Mouse (Mus musculus) bone marrow, adult 2 months (tissue): ENCODE results near the gene Cdkn2d.

Source experiments
- CTCF ChIP-seq: fragments of 200-500 bp; IDR thresholded peaks from 2 replicates; pipeline ENCODE4 v1.5.1; 2011; ENCODE audit warnings: low read length, control low read depth; ENCODE audit not compliant: control insufficient read depth, insufficient read depth
- POLR2A ChIP-seq: fragments of 200-500 bp; IDR thresholded peaks from 2 replicates; pipeline ENCODE4 v1.6.1; 2011; ENCODE audit warnings: low read depth, mild to moderate bottlenecking, control low read depth, low read length, borderline replicate concordance; ENCODE audit not compliant: control insufficient read depth

DNA sequence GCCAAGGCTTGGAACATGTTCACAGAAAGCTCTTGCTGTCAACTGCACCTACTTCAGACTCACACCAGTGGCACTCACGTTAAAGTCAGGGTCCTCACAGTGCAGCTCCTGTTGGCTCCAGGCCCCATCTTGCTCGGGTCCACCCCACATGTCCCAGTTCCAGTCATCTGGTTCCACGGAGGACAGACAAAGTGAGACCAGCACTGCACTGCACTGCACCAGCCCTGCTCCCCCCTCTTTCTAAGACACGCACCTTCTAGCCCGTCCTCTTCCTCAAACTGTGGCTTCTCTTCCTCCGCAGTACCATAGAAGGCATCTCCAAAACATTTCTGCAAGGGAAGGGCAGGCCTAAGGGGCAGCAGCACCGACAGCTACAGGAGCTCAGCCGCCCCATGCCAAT is 14.9 kb downstream of the Cdkn2d start:
- no peak for TF ChIP-seq CTCF
- TF ChIP-seq POLR2A, result no peak
